Mouse (Mus musculus): ENCODE measurements around the gene Gm4778. TPM values are rescaled to one million over a fixed set of nuclear protein-coding genes. Genes with fewer than 3 reads are reported as not detected.
A peak's percentile ranks its signal among the peaks of the same experiment; 100 is the strongest.
"Not testable (repeated sequence)": the region's sequence is repeated elsewhere in the genome, so short reads cannot be mapped to it uniquely, and the experiment has no call there.

Gm4778 gene
- total RNA-seq (2021) = not detected
- polyA plus RNA-seq (2012; rRNA removed) = not detected in 2 replicates
- long read RNA-seq = 0 reads

GRCm38 (mm10) chr3:94263736-94264135, at the start of gene Gm4778:
Gene Gm4778, plus strand, starts transcription at chr3:94264036.
- not testable (repeated sequence) for DNase-seq

DNA sequence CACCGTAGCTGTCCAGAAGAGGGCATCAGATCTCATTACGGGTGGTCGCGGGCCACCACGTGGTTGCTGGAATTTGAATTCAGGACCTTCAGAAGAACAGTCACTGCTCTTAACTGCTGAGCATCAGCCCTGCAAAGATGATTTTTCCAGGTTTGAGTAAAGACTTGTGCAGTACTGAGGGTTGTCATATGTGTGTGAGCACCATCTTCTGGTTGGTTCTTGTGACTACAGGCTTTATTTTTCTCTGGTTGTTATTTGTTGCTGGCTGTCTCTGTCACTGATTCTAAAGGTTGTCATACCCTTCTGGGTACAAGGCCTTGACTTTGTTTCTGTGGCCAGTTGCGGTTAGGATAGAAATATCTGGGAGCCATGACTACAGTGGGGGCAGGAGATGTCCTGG, 3.2 kb upstream of the Gm4778 start:
- peak; percentile 3 for DNase-seq

DNA sequence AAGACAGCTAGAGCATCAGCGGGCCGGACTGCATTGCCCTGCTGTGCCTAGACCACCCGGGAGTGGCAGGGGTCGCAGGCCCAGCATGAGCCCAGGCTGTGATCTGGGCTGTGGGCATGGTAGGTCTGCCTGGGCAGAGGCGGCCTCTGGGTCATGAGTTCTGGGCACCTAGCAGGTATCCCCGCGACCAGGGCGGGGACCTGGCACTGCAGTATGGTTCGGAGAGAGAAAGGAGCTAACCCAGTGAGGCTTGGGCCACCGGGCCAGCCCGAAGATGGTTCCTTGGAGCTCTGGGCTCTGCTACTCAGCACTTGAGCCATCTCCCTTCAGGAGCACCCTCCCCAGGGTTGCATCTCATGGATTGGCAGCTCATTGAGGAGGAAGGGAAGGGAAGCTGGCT, 12.2 kb downstream of the Gm4778 start:
- no peak for DNase-seq

GRCm38 (mm10) chr3:94305457-94305856, 41.6 kb downstream of the Gm4778 start:
- no peak for DNase-seq

DNA sequence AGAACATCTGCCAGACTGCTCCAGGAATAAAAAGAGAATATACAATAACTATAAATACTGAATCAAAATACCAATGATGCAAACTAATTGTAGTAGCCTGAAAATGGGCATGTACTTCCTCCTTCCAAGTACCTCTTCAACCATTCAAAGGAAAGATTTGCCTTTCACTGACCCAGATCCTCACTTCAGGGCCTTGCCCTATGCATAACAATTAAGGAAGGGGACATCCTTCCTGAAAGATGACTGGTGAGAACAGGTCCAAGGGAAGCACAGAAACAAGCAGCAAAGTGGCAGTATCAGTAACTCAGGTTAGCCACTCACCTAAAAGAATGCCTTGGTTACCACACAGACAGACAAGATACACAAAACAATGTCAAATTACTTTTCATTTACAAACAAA, 43.1 kb downstream of the Gm4778 start:
- DNase-seq = no peak

DNA sequence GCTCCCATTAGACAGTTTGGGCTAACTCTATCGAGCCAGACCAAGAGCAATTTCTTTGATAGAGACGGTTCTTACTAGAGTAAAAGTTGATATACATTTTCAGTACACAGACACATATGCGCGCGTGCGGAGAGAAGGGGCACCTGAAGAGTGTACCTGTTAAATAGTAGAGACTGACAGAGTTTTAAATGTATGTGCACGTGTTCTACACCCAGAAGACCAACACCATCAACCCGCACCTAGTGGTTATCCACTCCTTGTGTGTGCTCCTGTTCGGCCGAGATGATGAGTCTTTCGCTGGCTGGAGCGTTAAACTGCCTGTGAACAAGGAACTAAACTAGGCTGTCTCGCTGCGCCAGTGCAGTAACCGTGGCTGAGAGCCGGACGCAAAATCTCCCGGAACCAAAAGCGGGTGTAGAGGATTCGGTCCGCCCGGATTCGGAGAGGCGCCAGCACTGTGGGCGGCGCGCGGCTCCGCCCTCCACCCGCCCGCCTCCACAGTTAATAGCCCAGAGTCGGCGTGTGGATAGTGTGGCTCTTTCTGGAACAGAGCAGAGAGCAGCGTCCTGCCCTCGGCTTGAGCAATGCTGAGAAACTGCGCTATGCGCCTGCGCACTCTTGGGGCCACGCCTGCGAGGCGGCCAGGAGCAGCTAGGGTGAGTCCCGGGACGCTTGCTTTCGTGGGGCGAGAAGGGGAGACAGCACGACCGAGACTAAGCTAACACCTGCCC, 46.0 kb downstream of the Gm4778 start, which contains the start of gene Them4:
Gene Them4 (plus strand): TSS at position 457 of the 731 bp plus-strand sequence.
- peak; percentile 98 for DNase-seq

DNA sequence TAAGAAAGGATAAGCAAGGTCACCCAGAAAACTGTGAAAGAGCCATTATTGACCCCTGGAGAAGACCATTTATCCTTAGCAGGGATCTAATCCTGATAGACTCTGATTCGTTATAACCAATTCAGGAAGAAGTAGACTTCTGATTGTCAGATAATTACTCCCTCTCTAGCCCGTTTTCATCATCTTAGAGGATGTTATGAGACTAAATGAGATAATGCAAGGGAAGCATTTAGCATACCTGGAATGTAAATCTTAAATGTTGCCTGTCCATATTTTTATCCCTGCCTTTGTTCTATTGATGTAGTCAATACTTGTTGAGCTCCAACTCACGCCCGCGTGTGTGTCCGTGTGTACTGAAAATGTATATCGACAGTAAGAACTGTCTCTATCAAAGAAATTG, 46.7 kb downstream of the Gm4778 start:
- no peak for DNase-seq

DNA sequence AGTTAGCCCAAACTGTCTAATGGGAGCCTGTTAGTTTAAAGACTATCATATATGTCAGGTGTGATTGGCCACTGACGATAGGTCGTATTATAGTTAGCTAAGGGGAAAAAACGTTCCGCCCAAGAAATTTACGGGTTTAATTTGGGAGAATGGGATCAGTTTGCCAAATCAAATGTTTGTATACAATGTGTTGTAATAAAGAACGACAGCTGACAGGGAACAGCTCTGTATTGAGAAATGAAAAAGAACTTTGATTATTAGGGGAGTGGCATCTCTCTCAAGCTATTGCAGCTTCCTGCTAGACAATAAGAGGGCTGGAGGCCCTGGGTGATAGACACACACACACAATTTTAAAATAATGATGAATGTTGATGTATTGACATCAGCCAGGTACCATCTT, 47.1 kb downstream of the Gm4778 start:
- no peak for DNase-seq

GRCm38 (mm10) chr3:94311376-94311775, 47.5 kb downstream of the Gm4778 start:
- no peak for DNase-seq

Other genes starting within 250 kb of the Gm4778 start
- not detected for gene Gm9125, start 209.2 kb upstream of the Gm4778 start, total RNA-seq (2021)
- gene Gm9125, start 209.2 kb upstream of the Gm4778 start, polyA plus RNA-seq (2012; rRNA removed) = not detected in 2 replicates
- not detected for gene Gm10697, start 191.4 kb upstream of the Gm4778 start, total RNA-seq (2021)
- not detected in 2 replicates for gene Gm10697, start 191.4 kb upstream of the Gm4778 start, polyA plus RNA-seq (2012; rRNA removed)
- not detected for gene Gm10696, start 85.8 kb upstream of the Gm4778 start, total RNA-seq (2021)
- gene Gm10696, start 85.8 kb upstream of the Gm4778 start, polyA plus RNA-seq (2012; rRNA removed) = not detected in 2 replicates
- not detected for gene Gm5286, start 67.3 kb upstream of the Gm4778 start, total RNA-seq (2021)
- not detected in 2 replicates for gene Gm5286, start 67.3 kb upstream of the Gm4778 start, polyA plus RNA-seq (2012; rRNA removed)
- gene Them4, start 46.1 kb downstream of the Gm4778 start, total RNA-seq (2021) = 1 to 10 TPM; 8.2 to 8.5 TPM
- gene Them4, start 46.1 kb downstream of the Gm4778 start, polyA plus RNA-seq (2012; rRNA removed) = 0.34 and 0.74 TPM in 2 replicates
- gene Them5, start 78.1 kb downstream of the Gm4778 start, total RNA-seq (2021) = not detected
- not detected in 2 replicates for gene Them5, start 78.1 kb downstream of the Gm4778 start, polyA plus RNA-seq (2012; rRNA removed)
- under 1 TPM in 1 of 2 experiments, not detected in 1; 0.52 TPM for gene C2cd4d, start 98.4 kb downstream of the Gm4778 start, total RNA-seq (2021)
- gene C2cd4d, start 98.4 kb downstream of the Gm4778 start, polyA plus RNA-seq (2012; rRNA removed) = 4.0 and 5.4 TPM in 2 replicates
- gene Rorc, start 108.8 kb downstream of the Gm4778 start, total RNA-seq (2021) = 10 to 100 TPM; 19.8 to 20.5 TPM
- 17.4 and 17.6 TPM in 2 replicates for gene Rorc, start 108.8 kb downstream of the Gm4778 start, polyA plus RNA-seq (2012; rRNA removed)
- under 1 TPM; 0.26 to 0.62 TPM for gene Lingo4, start 134.5 kb downstream of the Gm4778 start, total RNA-seq (2021)
- 0.22 and 0.37 TPM in 2 replicates for gene Lingo4, start 134.5 kb downstream of the Gm4778 start, polyA plus RNA-seq (2012; rRNA removed)
- gene Tdrkh, start 149.2 kb downstream of the Gm4778 start, total RNA-seq (2021) = 10 to 100 TPM in 1 of 2 experiments, 1 to 10 TPM in 1; 6.4 to 14.7 TPM
- 0.23 and 0.24 TPM in 2 replicates for gene Tdrkh, start 149.2 kb downstream of the Gm4778 start, polyA plus RNA-seq (2012; rRNA removed)
- 10 to 100 TPM; 46.4 to 84.5 TPM for gene Mrpl9, start 179.3 kb downstream of the Gm4778 start, total RNA-seq (2021)
- gene Mrpl9, start 179.3 kb downstream of the Gm4778 start, polyA plus RNA-seq (2012; rRNA removed) = 16.4 and 18.0 TPM in 2 replicates
- gene Oaz3, start 179.9 kb downstream of the Gm4778 start, total RNA-seq (2021) = under 1 TPM in 1 of 2 experiments, not detected in 1; 0.24 TPM
- 0.15 TPM in 1 of 2 replicates, not detected in the other for gene Oaz3, start 179.9 kb downstream of the Gm4778 start, polyA plus RNA-seq (2012; rRNA removed)
- gene Celf3, start 214.3 kb downstream of the Gm4778 start, total RNA-seq (2021) = 10 to 100 TPM; 17.6 to 27.7 TPM
- 62.2 and 77.6 TPM in 2 replicates for gene Celf3, start 214.3 kb downstream of the Gm4778 start, polyA plus RNA-seq (2012; rRNA removed)
- gene Riiad1, start 216.3 kb downstream of the Gm4778 start, total RNA-seq (2021) = 1 to 10 TPM; 2.8 to 3.5 TPM
- gene Riiad1, start 216.3 kb downstream of the Gm4778 start, polyA plus RNA-seq (2012; rRNA removed) = not detected in 2 replicates

Measured in adrenal gland, adult 2 months (tissue).